Mouse (Mus musculus) thymus, postnatal 36 days (tissue): ENCODE data around the gene Tanc1.

Experiments
- DNase-seq, 2 experiments: peaks; one replicate each; pipeline ENCODE4 v3.0.0; 2022; ENCODE audit warnings: mixed read lengths in 2 of 2

Gene Tanc1

GRCm38 (mm10) chr2:59802722-59803387, 191.0 kb downstream of the Tanc1 start:
- DNase-seq, result no peak

GRCm38 (mm10) chr2:59805595-59805994, 193.8 kb downstream of the Tanc1 start:
- no peak for DNase-seq

- no peak for DNase-seq
These were observed 194.2 kb downstream of the Tanc1 start for GRCm38 (mm10) chr2:59806038-59806437.

- no peak for DNase-seq
These were observed 196.8 kb downstream of the Tanc1 start for GRCm38 (mm10) chr2:59808608-59809007.

- DNase-seq, result no peak
These were observed 198.2 kb downstream of the Tanc1 start for GRCm38 (mm10) chr2:59810039-59810438.

- no peak for DNase-seq
These were observed 199.4 kb downstream of the Tanc1 start for GRCm38 (mm10) chr2:59811247-59811646.

GRCm38 (mm10) chr2:59812641-59813040, 200.8 kb downstream of the Tanc1 start:
- no peak for DNase-seq

GRCm38 (mm10) chr2:59813457-59813856, 201.6 kb downstream of the Tanc1 start:
- no peak for DNase-seq

- DNase-seq, result no peak
These were observed 203.2 kb downstream of the Tanc1 start for GRCm38 (mm10) chr2:59814997-59815396.

GRCm38 (mm10) chr2:59818663-59819062, 206.8 kb downstream of the Tanc1 start:
- DNase-seq, result no peak

- DNase-seq, result no peak
These were observed 207.6 kb downstream of the Tanc1 start for GRCm38 (mm10) chr2:59819415-59819814.

- no peak for DNase-seq
These were observed 208.2 kb downstream of the Tanc1 start for GRCm38 (mm10) chr2:59820088-59820487.

- no peak for DNase-seq
These were observed 209.2 kb downstream of the Tanc1 start for GRCm38 (mm10) chr2:59821044-59821443.

GRCm38 (mm10) chr2:59824289-59824688, 212.4 kb downstream of the Tanc1 start:
- no peak for DNase-seq

GRCm38 (mm10) chr2:59825380-59825779, 213.5 kb downstream of the Tanc1 start:
- DNase-seq, result no peak

GRCm38 (mm10) chr2:59828103-59828655, 216.3 kb downstream of the Tanc1 start:
- no peak for DNase-seq

- peak; percentile 44 to 62 for DNase-seq
These were observed 217.1 kb downstream of the Tanc1 start for GRCm38 (mm10) chr2:59828777-59829508.

GRCm38 (mm10) chr2:59829718-59830117, 217.9 kb downstream of the Tanc1 start:
- DNase-seq, result no peak

GRCm38 (mm10) chr2:59830151-59830550, 218.3 kb downstream of the Tanc1 start:
- DNase-seq, result no peak

GRCm38 (mm10) chr2:59830940-59831339, 219.1 kb downstream of the Tanc1 start:
- no peak for DNase-seq

- DNase-seq, result no peak
These were observed 220.0 kb downstream of the Tanc1 start for GRCm38 (mm10) chr2:59831831-59832230.

GRCm38 (mm10) chr2:59838825-59839224, 227.0 kb downstream of the Tanc1 start:
- DNase-seq, result no peak

GRCm38 (mm10) chr2:59839755-59840154, 227.9 kb downstream of the Tanc1 start:
- DNase-seq, result no peak

GRCm38 (mm10) chr2:59840191-59840590, 228.3 kb downstream of the Tanc1 start:
- no peak for DNase-seq
